ENCODE assay signal across 26 mouse cellular contexts in the genomic region with DNA sequence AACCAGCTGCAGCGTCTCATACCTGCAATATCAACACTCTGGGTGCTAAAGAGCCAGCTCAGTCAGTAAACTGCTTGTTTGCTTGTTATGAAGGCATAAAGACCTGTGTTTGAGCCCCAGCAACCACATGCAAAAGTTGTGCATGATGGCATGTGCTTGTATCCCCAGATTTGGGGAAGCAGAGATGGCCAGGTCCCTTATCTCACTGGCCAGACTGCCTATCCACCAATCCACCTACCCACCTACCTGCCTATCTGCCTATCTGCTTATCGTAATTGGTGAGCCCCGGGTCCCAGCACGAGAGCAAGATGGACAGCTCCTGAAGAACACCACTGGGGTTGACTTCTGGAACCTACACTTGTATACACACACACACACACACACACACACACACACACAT. TPM values are rescaled to one million over a fixed set of nuclear protein-coding genes. Genes with fewer than 3 reads are reported as not detected.
A peak's percentile ranks its signal among the peaks of the same experiment; 100 is the strongest.
DNase-seq lines count a peak whose midpoint lies in the region; ATAC-seq and TF ChIP-seq lines count a peak whose summit lies in the region.
"Had no signal": no experiment of that assay in that cellular context is flagged by ENCODE, and none has a peak within 500 bp of the region (broad histone marks: within the 10 kb centered on the region; RNA-seq: fewer than 3 reads in every experiment).

No protein-coding gene starts in this region.

- no peak overlapping the region for H3K9ac ChIP-seq in midbrain, embryonic 11.5 days (ENCODE audit: low read length)
- no peak overlapping the region for H3K9ac ChIP-seq in midbrain, embryonic 14.5 days (replicated peaks; ENCODE audit: low read length)
- no peak overlapping the region for H3K9ac ChIP-seq in liver, embryonic 14.5 days (replicated peaks)
- no peak overlapping the region for H3K9ac ChIP-seq in intestine, embryonic 16.5 days (ENCODE audit: low read depth, low read length)
- H3K9ac ChIP-seq: embryonic facial prominence, embryonic 13.5 days; forebrain, embryonic 12.5 days; heart, embryonic 12.5 days; hindbrain, embryonic 15.5 days had no signal

- no peak overlapping the region for H3K4me3 ChIP-seq in gastrocnemius, adult 2 months
- H3K4me3 ChIP-seq in midbrain, embryonic 11.5 days (ENCODE audit: low read depth, low read length) = no peak overlapping the region
- no peak overlapping the region for H3K4me3 ChIP-seq in midbrain, embryonic 14.5 days (replicated peaks; ENCODE audit: low read depth, low read length)
- no peak overlapping the region for H3K4me3 ChIP-seq in liver, embryonic 14.5 days (ENCODE audit: insufficient read depth in 1 of 2, low read depth in 2 of 2, low read length in 2 of 2)
- H3K4me3 ChIP-seq in intestine, embryonic 16.5 days (ENCODE audit: low read length) = no peak overlapping the region
- H3K4me3 ChIP-seq: embryonic facial prominence, embryonic 13.5 days; forebrain, embryonic 12.5 days; heart, embryonic 12.5 days; hindbrain, embryonic 15.5 days had no signal

- DNase-seq in cerebellum, adult 8-10 months = peak; percentile 24
- DNase-seq in cerebellum, adult 11-12 months = no peak
- DNase-seq in gastrocnemius, adult 2 months = peak; percentile 4
- no peak for DNase-seq in gastrocnemius, postnatal 36 days
- DNase-seq in midbrain, embryonic 11.5 days (ENCODE audit: low spot score, missing footprints) = peak; percentile 61
- no peak for DNase-seq in midbrain, embryonic 14.5 days
- no peak for DNase-seq in liver, embryonic 14.5 days (ENCODE audit: low read depth in 3 of 3, low spot score in 3 of 3)
- DNase-seq: adrenal gland, postnatal 10 days; gastrocnemius, postnatal 14 days; kidney, adult 11 months had no signal

- H3K9me3 ChIP-seq in midbrain, embryonic 11.5 days (ENCODE audit: control insufficient read depth, low read length) = no peaks in the 10 kb centered on the region
- H3K9me3 ChIP-seq in midbrain, embryonic 14.5 days (ENCODE audit: control insufficient read depth, low read length) = no peaks in the 10 kb centered on the region
- no peaks in the 10 kb centered on the region for H3K9me3 ChIP-seq in liver, embryonic 14.5 days (ENCODE audit: control insufficient read depth, low read length)
- no peaks in the 10 kb centered on the region for H3K9me3 ChIP-seq in intestine, embryonic 16.5 days (ENCODE audit: control insufficient read depth, low read length)
- H3K9me3 ChIP-seq: embryonic facial prominence, embryonic 13.5 days; forebrain, embryonic 12.5 days; heart, embryonic 12.5 days; hindbrain, embryonic 15.5 days had no signal

- peaks cover 17% of the 10 kb centered on the region for H3K4me1 ChIP-seq in midbrain, embryonic 11.5 days (ENCODE audit: control insufficient read depth, insufficient read depth, low read length)
- peaks cover 24% of the 10 kb centered on the region for H3K4me1 ChIP-seq in midbrain, embryonic 14.5 days (ENCODE audit: control insufficient read depth, insufficient read depth, low read length)
- peaks cover 6 to 7% of the 10 kb centered on the region in 2 experiments; a peak in 3 of 4 replicates for H3K4me1 ChIP-seq in liver, embryonic 14.5 days (replicated peaks; ENCODE audit: control insufficient read depth in 2 of 2, insufficient read depth in 2 of 2, low read length in 1 of 2)
- peaks cover 9% of the 10 kb centered on the region for H3K4me1 ChIP-seq in intestine, embryonic 16.5 days (ENCODE audit: control insufficient read depth, insufficient read depth, low read length)

- WGBS in midbrain, embryonic 11.5 days = 92% methylated on average over 4 of the region's 4 CpGs
- WGBS in midbrain, embryonic 14.5 days = 86% methylated on average over 4 of the region's 4 CpGs
- WGBS in liver, embryonic 14.5 days (ENCODE audit: insufficient replicate concordance) = 30% methylated on average over 4 of the region's 4 CpGs
- 77% methylated on average over 4 of the region's 4 CpGs for WGBS in intestine, embryonic 16.5 days

- TF ChIP-seq CTCF in gastrocnemius, adult 2 months (IDR thresholded peaks at IDR 0.05) = no peak
- no peak for TF ChIP-seq CTCF in liver, embryonic 14.5 days (IDR thresholded peaks at IDR 0.05; ENCODE audit: low read depth)

- TF ChIP-seq EP300 in liver, embryonic 14.5 days (IDR thresholded peaks at IDR 0.05; ENCODE audit: low read depth) = peak; percentile 59

- H3K27ac ChIP-seq in gastrocnemius, adult 2 months = no peak overlapping the region
- no peak overlapping the region for H3K27ac ChIP-seq in midbrain, embryonic 11.5 days (ENCODE audit: low read depth, low read length)
- H3K27ac ChIP-seq in midbrain, embryonic 14.5 days (replicated peaks; ENCODE audit: low read depth, low read length) = no peak overlapping the region
- no peak overlapping the region for H3K27ac ChIP-seq in liver, embryonic 14.5 days
- H3K27ac ChIP-seq in intestine, embryonic 16.5 days (ENCODE audit: low read length) = no peak overlapping the region
- H3K27ac ChIP-seq: embryonic facial prominence, embryonic 13.5 days; forebrain, embryonic 12.5 days; hindbrain, embryonic 15.5 days had no signal

- ATAC-seq in midbrain, embryonic 11.5 days (ENCODE audit: low FRiP score) = no peak
- ATAC-seq in midbrain, embryonic 14.5 days (ENCODE audit: low FRiP score, low TSS enrichment) = no peak
- no peak for ATAC-seq in liver, embryonic 14.5 days (ENCODE audit: insufficient read depth)
- ATAC-seq in intestine, embryonic 16.5 days = no peak
- ATAC-seq: forebrain, embryonic 16.5 days; inflammation-experienced regulatory T-cells, adult 6 months had no signal

- no peaks in the 10 kb centered on the region for H3K36me3 ChIP-seq in midbrain, embryonic 11.5 days (ENCODE audit: control insufficient read depth, insufficient read depth, low read length)
- no peaks in the 10 kb centered on the region for H3K36me3 ChIP-seq in midbrain, embryonic 14.5 days (ENCODE audit: control insufficient read depth, insufficient read depth, low read length)
- H3K36me3 ChIP-seq in liver, embryonic 14.5 days (replicated peaks; ENCODE audit: control insufficient read depth, insufficient read depth, low read depth) = no peaks in the 10 kb centered on the region
- H3K36me3 ChIP-seq in intestine, embryonic 16.5 days (ENCODE audit: control insufficient read depth, insufficient read depth, low read length) = no peaks in the 10 kb centered on the region
- H3K36me3 ChIP-seq: embryonic facial prominence, embryonic 13.5 days; heart, embryonic 12.5 days; hindbrain, embryonic 15.5 days had no signal

- H3K27me3 ChIP-seq in midbrain, embryonic 11.5 days (ENCODE audit: control insufficient read depth, insufficient read depth, low read length) = peaks cover 3% of the 10 kb centered on the region; the same call in 1 of the 2 replicates
- H3K27me3 ChIP-seq in midbrain, embryonic 14.5 days (ENCODE audit: control insufficient read depth, insufficient read depth, low read length) = no peaks in the 10 kb centered on the region
- H3K27me3 ChIP-seq in liver, embryonic 14.5 days (ENCODE audit: control insufficient read depth, insufficient read depth, low read length) = peaks cover 35% of the 10 kb centered on the region
- H3K27me3 ChIP-seq in intestine, embryonic 16.5 days (replicated peaks; ENCODE audit: control insufficient read depth, insufficient read depth, low read length) = no peaks in the 10 kb centered on the region
- H3K27me3 ChIP-seq: hindbrain, embryonic 15.5 days had no signal

- no peak overlapping the region for H3K4me2 ChIP-seq in midbrain, embryonic 11.5 days
- no peak overlapping the region for H3K4me2 ChIP-seq in midbrain, embryonic 14.5 days (ENCODE audit: low read length)
- no peak overlapping the region for H3K4me2 ChIP-seq in liver, embryonic 14.5 days (ENCODE audit: low read depth)
- no peak overlapping the region for H3K4me2 ChIP-seq in intestine, embryonic 16.5 days (ENCODE audit: low read depth, low read length)
- H3K4me2 ChIP-seq: embryonic facial prominence, embryonic 13.5 days; forebrain, embryonic 12.5 days; heart, embryonic 12.5 days; hindbrain, embryonic 15.5 days had no signal

- intact Hi-C loops in gastrocnemius, adult 2 months (cut with DNase I) = no loop called here
- intact Hi-C loops in gastrocnemius, postnatal 36 days (cut with DNase I) = no loop called here

RNA-seq across cellular contexts. Expression of gene Mpp3, which starts 1.0 kb away (rescaled TPM):
- 10 to 100 TPM; 19.4 to 34.7 TPM for total RNA-seq in gastrocnemius, adult 2 months (2021)
- 10 to 100 TPM; 26.4 to 33.6 TPM for total RNA-seq in gastrocnemius, postnatal 36 days (2021)
- polyA plus RNA-seq in midbrain, embryonic 11.5 days (2014; fragmentation: Nextera tagmentation; extraction: Ambion mirVana) = 14.4 and 15.5 TPM in 2 replicates
- 45.4 and 54.2 TPM in 2 replicates for polyA plus RNA-seq in midbrain, embryonic 14.5 days (2014; fragmentation: Nextera tagmentation; extraction: Ambion mirVana)
- 0.21 and 0.27 TPM in 2 replicates for polyA plus RNA-seq in liver, embryonic 14.5 days (2012; rRNA removed)
- polyA plus RNA-seq in liver, embryonic 14.5 days (2014; fragmentation: Nextera tagmentation; extraction: Ambion mirVana) = not detected in 2 replicates
- polyA plus RNA-seq in intestine, embryonic 16.5 days (2015; fragmentation: Nextera tagmentation; extraction: Ambion mirVana) = 5.7 and 6.5 TPM in 2 replicates
- total RNA-seq: granulocyte monocyte progenitor cell, adult 5-6 weeks had no signal

RNA-seq across cellular contexts. Expression of gene Cd300lg, which starts 12.0 kb away (rescaled TPM):
- total RNA-seq in gastrocnemius, adult 2 months (2021) = 10 to 100 TPM; 17.6 to 18.9 TPM
- total RNA-seq in gastrocnemius, postnatal 36 days (2021) = 10 to 100 TPM; 17.6 to 18.2 TPM
- 0.11 and 0.19 TPM in 2 replicates for polyA plus RNA-seq in midbrain, embryonic 11.5 days (2014; fragmentation: Nextera tagmentation; extraction: Ambion mirVana)
- 0.15 and 0.17 TPM in 2 replicates for polyA plus RNA-seq in midbrain, embryonic 14.5 days (2014; fragmentation: Nextera tagmentation; extraction: Ambion mirVana)
- polyA plus RNA-seq in liver, embryonic 14.5 days (2012; rRNA removed) = 0.29 and 0.38 TPM in 2 replicates
- polyA plus RNA-seq in liver, embryonic 14.5 days (2014; fragmentation: Nextera tagmentation; extraction: Ambion mirVana) = 0.56 and 0.59 TPM in 2 replicates
- polyA plus RNA-seq in intestine, embryonic 16.5 days (2015; fragmentation: Nextera tagmentation; extraction: Ambion mirVana) = 1.9 and 2.0 TPM in 2 replicates
- total RNA-seq: CH12.LX had no signal

RNA-seq across cellular contexts. Expression of gene Dusp3, which starts 42.5 kb away (rescaled TPM):
- total RNA-seq in gastrocnemius, adult 2 months (2021) = 100 to 1,000 TPM; 123 to 129 TPM
- total RNA-seq in gastrocnemius, postnatal 36 days (2021) = 100 to 1,000 TPM; 126 to 167 TPM
- polyA plus RNA-seq in midbrain, embryonic 11.5 days (2014; fragmentation: Nextera tagmentation; extraction: Ambion mirVana) = 11.1 and 11.6 TPM in 2 replicates
- 16.5 and 17.2 TPM in 2 replicates for polyA plus RNA-seq in midbrain, embryonic 14.5 days (2014; fragmentation: Nextera tagmentation; extraction: Ambion mirVana)
- polyA plus RNA-seq in liver, embryonic 14.5 days (2012; rRNA removed) = 3.3 and 4.8 TPM in 2 replicates
- polyA plus RNA-seq in liver, embryonic 14.5 days (2014; fragmentation: Nextera tagmentation; extraction: Ambion mirVana) = 6.3 and 7.2 TPM in 2 replicates
- polyA plus RNA-seq in intestine, embryonic 16.5 days (2015; fragmentation: Nextera tagmentation; extraction: Ambion mirVana) = 27.6 and 29.5 TPM in 2 replicates

RNA-seq across cellular contexts. Expression of gene Cfap97d1, which starts 45.2 kb away (rescaled TPM):
- not detected for total RNA-seq in gastrocnemius, adult 2 months (2021)
- not detected for total RNA-seq in gastrocnemius, postnatal 36 days (2021)
- not detected in 2 replicates for polyA plus RNA-seq in midbrain, embryonic 11.5 days (2014; fragmentation: Nextera tagmentation; extraction: Ambion mirVana)
- not detected in 2 replicates for polyA plus RNA-seq in midbrain, embryonic 14.5 days (2014; fragmentation: Nextera tagmentation; extraction: Ambion mirVana)
- not detected in 2 replicates for polyA plus RNA-seq in liver, embryonic 14.5 days (2012; rRNA removed)
- polyA plus RNA-seq in liver, embryonic 14.5 days (2014; fragmentation: Nextera tagmentation; extraction: Ambion mirVana) = not detected in 2 replicates
- not detected in 2 replicates for polyA plus RNA-seq in intestine, embryonic 16.5 days (2015; fragmentation: Nextera tagmentation; extraction: Ambion mirVana)
- total RNA-seq: adrenal gland, postnatal 10 days; adrenal gland, postnatal 4 days; CH12.LX; gastrocnemius, postnatal 14 days; granulocyte monocyte progenitor cell, adult 5-6 weeks; heart, adult 8-10 months; heart, postnatal 25 days had no signal
- polyA plus RNA-seq: brain, embryonic 14.5 days; embryonic facial prominence, embryonic 13.5 days; forebrain, embryonic 12.5 days; forebrain, embryonic 16.5 days; frontal cortex, adult 2 months; heart, embryonic 12.5 days; heart, embryonic 16.5 days; hindbrain, embryonic 11.5 days; hindbrain, embryonic 15.5 days; inflammation-experienced regulatory T-cells, adult 6 months had no signal

RNA-seq across cellular contexts. Expression of gene Mpp2, which starts 59.0 kb away (rescaled TPM):
- 1 to 10 TPM; 1.2 TPM for total RNA-seq in gastrocnemius, adult 2 months (2021)
- total RNA-seq in gastrocnemius, postnatal 36 days (2021) = 1 to 10 TPM in 1 of 2 experiments, under 1 TPM in 1; 0.91 to 1.8 TPM
- polyA plus RNA-seq in midbrain, embryonic 11.5 days (2014; fragmentation: Nextera tagmentation; extraction: Ambion mirVana) = 9.4 and 10.8 TPM in 2 replicates
- polyA plus RNA-seq in midbrain, embryonic 14.5 days (2014; fragmentation: Nextera tagmentation; extraction: Ambion mirVana) = 22.5 and 23.9 TPM in 2 replicates
- 11.9 and 13.1 TPM in 2 replicates for polyA plus RNA-seq in liver, embryonic 14.5 days (2012; rRNA removed)
- polyA plus RNA-seq in liver, embryonic 14.5 days (2014; fragmentation: Nextera tagmentation; extraction: Ambion mirVana) = 7.4 and 10.6 TPM in 2 replicates
- polyA plus RNA-seq in intestine, embryonic 16.5 days (2015; fragmentation: Nextera tagmentation; extraction: Ambion mirVana) = 5.8 and 6.2 TPM in 2 replicates
- total RNA-seq: granulocyte monocyte progenitor cell, adult 5-6 weeks had no signal

Comparison
In these comparisons a context has a peak if more than half of its experiments do, and no peak if none do; other contexts are left out.
1. DNase-seq: peak in cerebellum, adult 8-10 months (single experiment), gastrocnemius, adult 2 months (single experiment) and midbrain, embryonic 11.5 days (single experiment); none in cerebellum, adult 11-12 months (single experiment), gastrocnemius, postnatal 36 days (0 of 2), midbrain, embryonic 14.5 days (single experiment) and liver, embryonic 14.5 days (0 of 3).